Mouse (Mus musculus) limb, embryonic 11.5 days (tissue): ENCODE measurements around the gene Gria2. TPM values are rescaled to one million over a fixed set of nuclear protein-coding genes. Genes with fewer than 3 reads are reported as not detected.

Source experiments
- ATAC-seq: fragments of 200-750 bp; cut with Nextera tagmentation; 2 replicates; pipeline ENCODE4 v1.8.0; 2017; ENCODE audit warnings: low read depth; ENCODE audit not compliant: insufficient number of reproducible peaks, low FRiP score, low TSS enrichment
- DNase-seq: peaks from one replicate; pipeline ENCODE4 v3.0.0-alpha.2; 2015; ENCODE audit warnings: low spot score
- H3K27ac ChIP-seq: fragments of 300-500 bp; sonication (generic); replicated peaks from 2 replicates; pipeline ENCODE4 v1.5.1; 2014; ENCODE audit warnings: low read depth, mild to moderate bottlenecking, low read length
- H3K27me3 ChIP-seq: fragments of 300-500 bp; sonication (generic); 2 replicates; pipeline ENCODE4 v1.6.1; 2014; ENCODE audit warnings: mild to moderate bottlenecking, low read length, mixed read lengths; ENCODE audit not compliant: control insufficient read depth, insufficient read depth
- H3K36me3 ChIP-seq: fragments of 300-500 bp; sonication (generic); 2 replicates; pipeline ENCODE4 v1.6.1; 2014; ENCODE audit warnings: mild to moderate bottlenecking, low read length, moderate library complexity, mixed read lengths; ENCODE audit not compliant: control insufficient read depth, insufficient read depth
- H3K4me1 ChIP-seq: fragments of 300-500 bp; sonication (generic); 2 replicates; pipeline ENCODE4 v1.6.1; 2014; ENCODE audit warnings: low read length, mixed read lengths; ENCODE audit not compliant: control insufficient read depth, insufficient read depth
- H3K4me2 ChIP-seq: fragments of 300-500 bp; sonication (generic); 2 replicates; pipeline ENCODE4 v1.6.1; 2014; ENCODE audit warnings: low read depth, mild to moderate bottlenecking, moderate library complexity; ENCODE audit not compliant: severe bottlenecking
- H3K4me3 ChIP-seq: fragments of 300-500 bp; sonication (generic); 2 replicates; pipeline ENCODE4 v1.5.1; 2014; ENCODE audit warnings: low read depth, low read length
- H3K9ac ChIP-seq: fragments of 300-500 bp; sonication (generic); 2 replicates; pipeline ENCODE4 v1.6.1; 2014; ENCODE audit warnings: mild to moderate bottlenecking, low read length
- H3K9me3 ChIP-seq: fragments of 300-500 bp; sonication (generic); 2 replicates; pipeline ENCODE4 v1.6.1; 2016; ENCODE audit warnings: low read length; ENCODE audit not compliant: control insufficient read depth
- WGBS: fragments of 180-500 bp; shearing (Covaris S2); extraction: QIAGEN DNeasy Blood & Tissue Kit; methylation state at CpG from one replicate; pipeline ENCODE4 v1.1.7; 2014; 5-methylcytosine and 5-hydroxymethylcytosine counted together
- polyA plus RNA-seq: library from polyadenylated mRNA; unstranded; fragments of >200 nt; fragmentation: Nextera tagmentation; extraction: Ambion mirVana; gene quantifications from 2 replicates; pipeline ENCODE4 v1.2.1, GENCODE M21; 2014

Gene Gria2
- polyA plus RNA-seq, 1 experiment from 2014 or later: 4.4 TPM

DNA sequence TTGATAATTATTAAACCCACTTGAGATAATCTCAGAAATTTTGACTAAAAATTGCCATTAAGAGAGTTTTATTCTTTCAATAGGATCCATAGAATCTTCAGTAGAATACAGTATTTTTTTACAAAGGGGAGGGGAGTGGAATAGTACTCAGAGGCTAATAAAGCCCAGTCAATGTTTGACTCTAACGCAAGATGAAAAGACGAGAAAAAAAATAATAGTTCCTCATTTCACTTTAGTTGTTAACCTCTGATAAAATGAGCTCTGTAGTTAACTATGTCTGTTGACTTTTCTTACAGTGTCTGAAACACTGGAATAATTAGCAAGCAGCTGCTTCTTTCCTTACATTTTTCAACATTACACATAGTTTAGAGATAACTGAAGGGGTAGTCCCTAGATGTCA is 7.4 kb downstream of the Gria2 start:
- H3K36me3 ChIP-seq: no peaks in the 10 kb centered on the region
- no peak overlapping the region for H3K4me2 ChIP-seq
- no peak overlapping the region for H3K9ac ChIP-seq
- no peak overlapping the region for H3K27ac ChIP-seq
- 89% methylated on average over 2 of the region's 2 CpGs for WGBS
- peaks cover 3% of the 10 kb centered on the region for H3K27me3 ChIP-seq
- H3K4me3 ChIP-seq: no peak overlapping the region
- ATAC-seq: no peak
- H3K9me3 ChIP-seq: no peaks in the 10 kb centered on the region
- H3K4me1 ChIP-seq: no peaks in the 10 kb centered on the region
- DNase-seq: no peak

DNA sequence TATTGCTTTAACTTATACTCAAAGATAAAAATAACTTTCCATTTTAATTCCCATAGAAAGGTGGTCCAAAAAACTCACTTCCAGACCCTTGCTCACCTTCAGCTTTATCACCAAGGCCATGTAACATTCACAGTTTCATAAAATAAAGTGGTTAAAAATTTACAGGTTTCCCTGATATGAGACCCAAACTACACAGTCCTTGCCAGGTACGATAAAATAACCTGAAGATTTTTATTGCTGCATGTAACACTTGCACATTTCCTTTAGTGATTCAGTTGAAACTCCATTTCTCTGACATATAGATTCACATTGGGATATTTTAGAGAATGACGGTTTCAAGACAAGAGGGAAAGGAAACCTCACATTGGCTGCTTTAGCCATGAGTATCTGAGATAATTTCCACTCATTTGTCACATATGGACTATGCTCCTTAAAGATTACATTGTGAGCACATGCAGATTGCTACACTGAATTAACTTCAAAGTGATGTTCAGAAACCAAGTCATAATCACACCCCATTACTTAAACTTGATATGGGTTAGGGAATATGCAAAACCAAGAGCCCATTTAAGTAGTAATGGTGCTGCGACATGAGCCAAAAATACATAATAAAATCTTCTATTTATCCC is 15.4 kb downstream of the Gria2 start:
- H3K4me3 ChIP-seq: no peak overlapping the region
- no peak overlapping the region for H3K27ac ChIP-seq
- H3K4me2 ChIP-seq: no peak overlapping the region
- 78% methylated on average over 3 of the region's 3 CpGs for WGBS
- no peaks in the 10 kb centered on the region for H3K9me3 ChIP-seq
- no peaks in the 10 kb centered on the region for H3K4me1 ChIP-seq
- H3K9ac ChIP-seq: no peak overlapping the region
- DNase-seq (no peak), ATAC-seq (no peak)
- H3K27me3 ChIP-seq: no peaks in the 10 kb centered on the region
- H3K36me3 ChIP-seq: no peaks in the 10 kb centered on the region

DNA sequence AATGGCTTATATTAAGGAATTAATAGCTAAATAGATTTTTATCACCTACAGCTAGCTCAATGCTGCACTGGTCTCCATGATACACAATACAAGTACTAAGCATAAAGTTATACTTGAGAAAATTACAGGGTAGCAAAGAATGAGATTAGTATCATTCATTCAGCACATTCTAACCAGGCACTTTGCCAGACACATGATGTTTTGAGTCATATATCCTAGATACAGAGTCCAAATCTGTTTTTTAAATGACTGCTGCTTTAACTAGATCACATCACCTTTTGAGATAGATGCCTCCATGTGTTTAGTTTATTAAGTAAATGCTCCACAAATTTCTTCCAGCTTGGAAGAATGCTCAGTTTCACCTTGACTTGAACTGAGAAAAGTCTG is 21.5 kb downstream of the Gria2 start:
- Histone ChIP-seq H3K9ac (no peak overlapping the region), H3K4me1 (no peaks in the 10 kb centered on the region), H3K27me3 (no peaks in the 10 kb centered on the region), H3K4me3 (no peak overlapping the region), H3K27ac (no peak overlapping the region), H3K4me2 (no peak overlapping the region), H3K36me3 (no peaks in the 10 kb centered on the region), H3K9me3 (no peaks in the 10 kb centered on the region)
- ATAC-seq: no peak
- no peak for DNase-seq

DNA sequence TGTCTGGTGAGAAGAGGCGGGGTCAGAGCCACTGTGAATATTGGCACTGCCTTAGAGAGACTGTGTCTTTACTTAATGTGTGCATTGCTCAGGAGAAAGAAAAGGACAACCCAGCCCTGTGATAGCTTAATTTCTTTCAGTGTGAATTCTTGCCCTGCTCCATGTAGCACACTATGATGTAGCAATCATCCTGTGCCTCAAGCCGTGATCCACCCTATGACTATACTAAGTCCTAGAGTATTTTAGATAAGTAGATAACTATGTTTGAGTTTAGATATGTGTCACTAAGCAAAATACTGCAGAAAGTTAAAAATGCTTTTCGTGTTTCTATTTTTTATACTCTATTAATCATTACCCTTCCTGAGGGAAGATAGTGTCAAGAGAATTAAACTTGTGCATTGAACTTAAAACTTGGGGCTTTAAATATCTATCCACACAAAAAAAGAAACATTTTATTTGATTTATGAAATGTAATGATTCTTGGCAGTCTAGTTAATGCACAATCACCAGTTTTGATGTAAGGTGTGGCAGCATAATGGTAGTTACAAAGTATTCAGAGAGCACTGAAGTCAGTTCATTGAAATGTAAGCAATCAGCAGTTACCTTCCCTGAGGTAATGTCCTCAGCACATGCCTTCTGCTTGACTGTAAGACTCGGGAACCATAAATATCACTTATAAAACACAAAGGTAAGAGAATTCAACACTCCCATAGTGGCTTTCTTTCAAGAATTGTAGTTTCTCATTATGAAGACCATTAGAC is 22.1 kb downstream of the Gria2 start:
- H3K4me2 ChIP-seq: no peak overlapping the region
- H3K9ac ChIP-seq: no peak overlapping the region
- no peaks in the 10 kb centered on the region for H3K27me3 ChIP-seq
- H3K4me1 ChIP-seq: no peaks in the 10 kb centered on the region
- no peaks in the 10 kb centered on the region for H3K36me3 ChIP-seq
- DNase-seq: no peak
- ATAC-seq: no peak
- no peak overlapping the region for H3K4me3 ChIP-seq
- H3K9me3 ChIP-seq: no peaks in the 10 kb centered on the region
- WGBS: 89% methylated on average over 4 of the region's 4 CpGs
- H3K27ac ChIP-seq: no peak overlapping the region

DNA sequence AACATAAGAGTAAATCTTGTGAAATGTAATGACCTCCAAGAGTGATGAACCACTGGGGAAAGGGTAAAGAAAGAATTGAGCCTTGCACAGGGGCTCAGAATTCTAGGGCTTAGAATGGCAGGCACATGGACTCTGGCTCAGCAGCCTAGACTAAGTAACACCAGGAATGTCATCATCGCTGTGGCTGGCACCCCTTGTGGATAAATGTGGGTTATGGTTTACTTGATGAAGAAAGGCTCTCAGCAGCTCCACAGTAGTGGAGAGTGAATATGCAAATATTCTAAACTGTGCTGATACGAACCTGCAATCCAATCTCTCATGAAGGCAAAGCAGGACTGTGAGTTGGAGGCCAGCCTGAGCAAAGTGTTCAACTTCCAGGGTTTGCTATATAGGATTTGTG is 26.0 kb downstream of the Gria2 start:
- WGBS: 81% methylated on average over 2 of the region's 2 CpGs
- Histone ChIP-seq H3K9ac (no peak overlapping the region), H3K4me1 (no peaks in the 10 kb centered on the region), H3K9me3 (no peaks in the 10 kb centered on the region), H3K4me2 (no peak overlapping the region), H3K27me3 (no peaks in the 10 kb centered on the region), H3K4me3 (no peak overlapping the region), H3K27ac (no peak overlapping the region), H3K36me3 (no peaks in the 10 kb centered on the region)
- no peak for DNase-seq
- no peak for ATAC-seq

DNA sequence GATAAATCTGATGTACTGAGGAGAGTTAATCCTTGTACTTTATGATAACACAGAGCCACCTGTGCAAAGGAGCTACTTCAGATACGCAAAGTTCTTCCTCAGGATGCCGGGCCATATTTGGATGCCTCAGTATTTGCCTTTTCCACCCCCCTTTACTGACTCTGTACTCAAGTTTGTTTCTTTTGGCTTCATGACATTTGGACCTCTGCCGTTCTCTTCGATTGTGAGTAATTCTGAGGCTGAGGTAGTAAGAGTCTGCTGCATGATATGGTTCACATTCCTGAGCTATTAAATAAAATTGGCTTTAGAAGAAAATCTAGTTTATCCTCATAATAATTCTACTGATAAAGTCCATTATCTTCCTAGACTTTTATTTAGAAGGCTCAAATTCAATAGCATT is 26.7 kb downstream of the Gria2 start:
- no peaks in the 10 kb centered on the region for H3K36me3 ChIP-seq
- ATAC-seq (no peak), DNase-seq (no peak)
- no peaks in the 10 kb centered on the region for H3K27me3 ChIP-seq
- H3K4me2 ChIP-seq: no peak overlapping the region
- no peak overlapping the region for H3K27ac ChIP-seq
- no peaks in the 10 kb centered on the region for H3K9me3 ChIP-seq
- 97% methylated on average over 4 of the region's 4 CpGs for WGBS
- no peaks in the 10 kb centered on the region for H3K4me1 ChIP-seq
- H3K9ac ChIP-seq: no peak overlapping the region
- H3K4me3 ChIP-seq: no peak overlapping the region

DNA sequence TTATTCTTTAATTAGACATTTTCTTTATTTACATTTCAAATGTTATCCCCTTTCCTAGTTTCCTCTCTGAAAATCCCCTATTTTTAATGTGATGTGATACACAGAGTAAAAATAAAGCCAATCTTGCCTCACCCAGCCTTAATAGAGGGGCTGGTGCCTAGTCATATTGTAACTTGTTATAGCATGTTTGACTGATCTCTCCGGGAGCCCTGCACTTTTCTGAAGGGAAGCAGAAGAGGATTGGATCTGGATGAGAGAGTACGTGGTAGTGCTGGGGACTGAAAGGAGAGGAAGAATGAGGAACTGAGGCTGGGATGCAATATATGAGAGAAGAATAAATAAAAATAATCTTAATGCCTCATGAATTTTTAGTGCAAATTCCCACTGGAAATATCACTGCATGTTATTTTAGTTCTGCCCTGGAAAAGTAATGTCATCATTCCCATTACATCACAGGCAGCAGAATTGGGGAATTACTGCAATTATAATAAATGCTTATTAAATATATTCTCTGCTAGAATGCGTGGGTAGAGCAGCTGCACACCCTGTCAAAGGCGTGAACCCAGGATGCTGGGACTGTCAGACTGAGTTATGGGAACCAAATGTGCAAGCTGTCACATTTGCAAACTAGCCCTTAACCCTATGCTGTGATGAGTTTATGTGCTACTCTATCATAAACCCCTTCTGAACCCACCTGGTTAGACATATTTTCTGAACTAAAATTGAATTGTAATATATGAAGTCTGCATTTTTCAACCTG is 28.4 kb downstream of the Gria2 start:
- whole genome bisulfite sequencing: 53% methylated on average over 4 of the region's 4 CpGs
- H3K27ac ChIP-seq: no peak overlapping the region
- no peak for ATAC-seq

DNA sequence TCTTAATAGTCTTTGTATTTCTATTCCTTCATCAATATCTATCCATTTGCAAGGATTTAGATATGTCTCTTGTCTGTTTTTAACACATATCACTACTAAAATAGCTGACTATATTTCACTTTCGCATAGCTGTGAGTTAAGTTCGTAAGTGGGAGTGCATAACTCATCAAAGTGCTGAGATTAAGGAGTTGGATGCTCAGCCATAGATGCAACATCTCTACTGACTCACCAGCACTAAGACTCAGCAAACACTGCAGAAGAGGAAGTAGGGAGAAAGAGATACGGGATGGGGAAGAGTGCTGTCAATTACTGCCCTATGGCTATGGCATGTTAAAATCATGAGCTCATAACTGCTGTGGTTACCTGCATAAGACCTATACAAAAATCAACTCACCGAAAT is 29.4 kb downstream of the Gria2 start:
- Histone ChIP-seq H3K4me3 (no peak overlapping the region), H3K9ac (no peak overlapping the region), H3K4me2 (no peak overlapping the region), H3K27me3 (no peaks in the 10 kb centered on the region), H3K27ac (no peak overlapping the region), H3K9me3 (no peaks in the 10 kb centered on the region), H3K36me3 (no peaks in the 10 kb centered on the region), H3K4me1 (no peaks in the 10 kb centered on the region)
- ATAC-seq: no peak
- DNase-seq: no peak
- WGBS: 90% methylated on average over 4 of the region's 4 CpGs

More for the DNA sequence above, 28.4 kb downstream of the Gria2 start:
- Histone ChIP-seq H3K9ac (no peak overlapping the region), H3K4me2 (no peak overlapping the region), H3K36me3 (no peaks in the 10 kb centered on the region), H3K9me3 (no peaks in the 10 kb centered on the region), H3K4me3 (no peak overlapping the region), H3K27me3 (no peaks in the 10 kb centered on the region), H3K4me1 (no peaks in the 10 kb centered on the region)
- DNase-seq: no peak
